Mouse (Mus musculus): Measurements from ENCODE around the gene Olfr948.

The Olfr948 gene

DNA sequence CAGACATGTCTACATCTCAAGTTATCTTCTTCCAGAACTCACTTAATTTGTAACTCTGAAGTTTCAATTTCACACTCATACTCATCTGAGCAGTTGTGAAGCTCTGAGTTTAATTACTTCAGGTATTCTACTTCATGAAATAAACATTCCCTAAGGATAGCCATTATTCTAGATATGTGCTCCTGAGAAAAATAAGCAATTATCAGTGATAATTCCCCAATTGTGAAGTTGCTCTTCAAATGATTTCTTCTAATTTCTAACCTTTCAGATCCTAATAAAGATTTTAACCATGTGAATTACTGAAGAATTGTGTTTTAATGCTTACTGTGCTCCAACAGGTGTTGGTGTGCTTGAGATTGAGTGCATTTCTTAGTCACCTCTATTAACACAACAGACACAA lies at the start of gene Olfr948:
Gene Olfr948 (minus strand): TSS at position 101 of the 400 bp plus-strand sequence.
- DNase-seq (ENCODE audit: low spot score in 2 of 2) = no peak

- DNase-seq (ENCODE audit: low spot score in 2 of 2) = no peak
Measured at GRCm38 (mm10) chr9:39287136-39287535, 38.7 kb downstream of the Olfr948 start.

GRCm38 (mm10) chr9:39276718-39277117 lies 49.1 kb downstream of the Olfr948 start, which contains the start of gene Olfr945:
Gene Olfr945 (minus strand): TSS chr9:39276818.
- no peak for DNase-seq (ENCODE audit: low spot score in 2 of 2)

Measured in urinary bladder, postnatal 4 days (tissue).